Mouse (Mus musculus) adrenal gland, postnatal 25 days (tissue): Measurements from ENCODE around the gene Gm12216. TPM values are rescaled to one million over a fixed set of nuclear protein-coding genes. Genes with fewer than 3 reads are reported as not detected.
"Not testable (repeated sequence)": the region's sequence is repeated elsewhere in the genome, so short reads cannot be mapped to it uniquely, and the experiment has no call there.

Source experiments
- DNase-seq: peaks from one replicate; pipeline ENCODE4 v3.0.0; 2021; ENCODE audit warnings: mixed read lengths
- total RNA-seq: library from RNA; stranded (reverse); gene quantifications from 2 replicates; pipeline ENCODE4 v1.2.3, GENCODE M21; 2021

The Gm12216 gene
- total RNA-seq, 1 experiment from 2014 or later: 19.8 TPM

GRCm38 (mm10) chr11:53770125-53770791 is 88.8 kb downstream of the Gm12216 start:
- DNase-seq: peak; percentile 83

- peak; percentile 95 for DNase-seq
Observed at GRCm38 (mm10) chr11:53769760-53770124, 89.3 kb downstream of the Gm12216 start, which contains the start of gene Irf1. Irf1 (plus strand) TSS chr11:53770014.

GRCm38 (mm10) chr11:53769185-53769576 is 89.9 kb downstream of the Gm12216 start:
- no peak for DNase-seq

- DNase-seq: no peak
Observed at GRCm38 (mm10) chr11:53768422-53769184, 90.5 kb downstream of the Gm12216 start.

GRCm38 (mm10) chr11:53764581-53764980 is 94.5 kb downstream of the Gm12216 start:
- no peak for DNase-seq

- DNase-seq: peak; percentile 91
Observed at GRCm38 (mm10) chr11:53763496-53764140, 95.4 kb downstream of the Gm12216 start.

GRCm38 (mm10) chr11:53762827-53763495 is 96.1 kb downstream of the Gm12216 start:
- peak; percentile 90 for DNase-seq

- DNase-seq: no peak
Observed at GRCm38 (mm10) chr11:53762426-53762825, 96.6 kb downstream of the Gm12216 start.

GRCm38 (mm10) chr11:53761822-53762221 is 97.2 kb downstream of the Gm12216 start:
- peak; percentile 92 for DNase-seq

- DNase-seq: peak; percentile 52
Observed at GRCm38 (mm10) chr11:53761284-53761683, 97.8 kb downstream of the Gm12216 start.

- DNase-seq: no peak
Observed at GRCm38 (mm10) chr11:53759545-53760406, 99.3 kb downstream of the Gm12216 start.

GRCm38 (mm10) chr11:53758791-53759351 is 100.2 kb downstream of the Gm12216 start:
- no peak for DNase-seq

GRCm38 (mm10) chr11:53758033-53758432 is 101.0 kb downstream of the Gm12216 start:
- DNase-seq: not testable (repeated sequence)

GRCm38 (mm10) chr11:53757612-53758011 is 101.4 kb downstream of the Gm12216 start:
- DNase-seq: no peak

GRCm38 (mm10) chr11:53755011-53755595 is 104.0 kb downstream of the Gm12216 start:
- no peak for DNase-seq

- no peak for DNase-seq
Observed at GRCm38 (mm10) chr11:53749716-53750352, 109.2 kb downstream of the Gm12216 start.

- no peak for DNase-seq
Observed at GRCm38 (mm10) chr11:53749306-53749705, 109.8 kb downstream of the Gm12216 start.

GRCm38 (mm10) chr11:53748614-53749013 is 110.4 kb downstream of the Gm12216 start:
- no peak for DNase-seq

- DNase-seq: no peak
Observed at GRCm38 (mm10) chr11:53747985-53748384, 111.1 kb downstream of the Gm12216 start.

- no peak for DNase-seq
Observed at GRCm38 (mm10) chr11:53745260-53745659, 113.8 kb downstream of the Gm12216 start.
